Mouse (Mus musculus): ENCODE results near the gene Ift46. TPM values are rescaled to one million over a fixed set of nuclear protein-coding genes. Genes with fewer than 3 reads are reported as not detected.

The Ift46 gene
- total and polyA plus RNA-seq, 3 experiments = 30.2 to 51.9 TPM; not detected in 1

GRCm38 (mm10) chr9:44804678-44805077 is 37.0 kb downstream of the Ift46 start:
- Histone ChIP-seq H3K27ac (ENCODE audit: control insufficient read depth, low read depth, low read length) (no peak overlapping the region), H3K9ac (ENCODE audit: control insufficient read depth, low read depth, low read length, poor library complexity, severe bottlenecking) (no peak overlapping the region), H3K9me3 (replicated peaks; ENCODE audit: insufficient read depth, low read length) (no peaks in the 10 kb centered on the region), H3K4me3 (ENCODE audit: control insufficient read depth in 1 of 2, insufficient read depth in 1 of 2, low read depth in 2 of 2, low read length in 2 of 2) (no peak overlapping the region), H3K27me3 (ENCODE audit: control insufficient read depth in 1 of 2, insufficient read depth in 2 of 2, low read length in 2 of 2) (no peaks in the 10 kb centered on the region), H3K4me1 (ENCODE audit: control insufficient read depth in 1 of 2, insufficient read depth in 2 of 2, low read length in 2 of 2) (no peaks in the 10 kb centered on the region), H3K79me2 (ENCODE audit: control insufficient read depth, insufficient read depth, low read length, poor library complexity) (no peaks in the 10 kb centered on the region), H3K36me3 (ENCODE audit: control insufficient read depth in 1 of 2, insufficient read depth in 2 of 2, low read length in 2 of 2) (peaks cover 2 to 7% of the 10 kb centered on the region in 2 experiments)
- no peak for TF ChIP-seq BHLHE40 (IDR thresholded peaks at IDR 0.05; ENCODE audit: borderline replicate concordance, low read depth, low read length)
- TF ChIP-seq HCFC1 (IDR thresholded peaks at IDR 0.05; ENCODE audit: low read depth, low read length) = no peak
- no peak for TF ChIP-seq ZC3H11A (IDR thresholded peaks at IDR 0.05; ENCODE audit: low read depth, low read length)
- TF ChIP-seq TCF12 (IDR thresholded peaks at IDR 0.05; ENCODE audit: low read depth, low read length) = no peak
- no peak for TF ChIP-seq MAX (IDR thresholded peaks at IDR 0.05; ENCODE audit: low read length)
- TF ChIP-seq TBP (IDR thresholded peaks at IDR 0.05; ENCODE audit: low read depth, low read length) = no peak
- no peak for TF ChIP-seq ETS1 (IDR thresholded peaks at IDR 0.05; ENCODE audit: low read depth, low read length)
- TF ChIP-seq POLR2AphosphoS5 (IDR thresholded peaks at IDR 0.05; ENCODE audit: borderline replicate concordance, low read depth, low read length) = no peak
- TF ChIP-seq ZKSCAN1 (IDR thresholded peaks at IDR 0.05; ENCODE audit: low read depth, low read length) = no peak
- TF ChIP-seq NRF1 (IDR thresholded peaks at IDR 0.05; ENCODE audit: insufficient read depth, low read depth, low read length, poor library complexity, severe bottlenecking) = no peak
- no peak for TF ChIP-seq JUND (IDR thresholded peaks at IDR 0.05; ENCODE audit: low read depth, low read length)
- TF ChIP-seq MAZ (IDR thresholded peaks at IDR 0.05; ENCODE audit: low read depth, low read length) = no peak
- TF ChIP-seq EP300 (IDR thresholded peaks at IDR 0.05; ENCODE audit: low read depth in 1 of 2, low read length in 2 of 2) = no peak
- no peak for TF ChIP-seq ELF1 (IDR thresholded peaks at IDR 0.05; ENCODE audit: low read depth, low read length)
- TF ChIP-seq RCOR1 (IDR thresholded peaks at IDR 0.05; ENCODE audit: low read depth, low read length) = no peak
- TF ChIP-seq TAL1 (IDR thresholded peaks at IDR 0.05; ENCODE audit: low read length) = no peak
- TF ChIP-seq E2F4 (IDR thresholded peaks at IDR 0.05; ENCODE audit: borderline replicate concordance, low read depth, low read length) = no peak
- DNase-seq (ENCODE audit: low read depth, low spot score) = no peak

DNA sequence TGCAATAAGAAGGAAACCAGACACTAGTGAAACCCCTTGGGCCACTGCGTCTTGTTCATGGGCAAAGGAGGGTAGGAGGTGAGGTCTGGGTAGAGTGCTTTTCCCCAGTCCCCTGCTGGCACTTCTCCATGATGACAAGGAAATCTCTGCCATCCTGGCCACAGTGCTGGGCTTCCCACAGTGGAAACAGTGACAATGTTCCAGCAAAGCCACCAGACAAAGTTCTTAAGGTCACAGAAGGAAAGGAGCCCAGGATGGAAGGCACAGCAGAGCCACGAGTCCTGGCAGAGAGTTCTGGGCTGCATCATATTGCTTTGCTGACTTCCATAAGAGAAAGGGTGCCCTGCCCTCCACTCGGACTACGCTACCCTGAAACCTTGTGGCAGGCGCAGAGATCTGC is 37.8 kb downstream of the Ift46 start:
- DNase-seq (ENCODE audit: low read depth, low spot score) = no peak

More for the DNA sequence above, 37.8 kb downstream of the Ift46 start:
- TF ChIP-seq POLR2AphosphoS2 (IDR thresholded peaks at IDR 0.05; ENCODE audit: low read length) (no peak), MAFK (IDR thresholded peaks at IDR 0.05; ENCODE audit: borderline replicate concordance, low read depth, low read length) (no peak), NELFE (IDR thresholded peaks at IDR 0.05; ENCODE audit: low read depth, low read length) (no peak), TCF12 (IDR thresholded peaks at IDR 0.05; ENCODE audit: low read depth, low read length) (no peak), MXI1 (IDR thresholded peaks at IDR 0.05; ENCODE audit: low read depth, low read length) (no peak), KAT2A (conservative IDR thresholded peaks at IDR 0.05; ENCODE audit: low read depth, low read length) (no peak), ELF1 (IDR thresholded peaks at IDR 0.05; ENCODE audit: low read depth, low read length) (no peak), ZC3H11A (IDR thresholded peaks at IDR 0.05; ENCODE audit: low read depth, low read length) (no peak), MYB (IDR thresholded peaks at IDR 0.05; ENCODE audit: low read depth, low read length) (no peak), JUND (IDR thresholded peaks at IDR 0.05; ENCODE audit: low read depth, low read length) (no peak), GATA1 (IDR thresholded peaks at IDR 0.05; ENCODE audit: low read depth, low read length) (no peak), CTCF (IDR thresholded peaks at IDR 0.05 in 2 of 3, conservative IDR thresholded peaks at IDR 0.05 in 1 of 3; ENCODE audit: control insufficient read depth in 1 of 3, insufficient read depth in 1 of 3, low read depth in 2 of 3, low read length in 3 of 3, poor library complexity in 1 of 3, severe bottlenecking in 1 of 3) (no peak), EP300 (IDR thresholded peaks at IDR 0.05; ENCODE audit: low read depth in 1 of 2, low read length in 2 of 2) (no peak), POLR2A (IDR thresholded peaks at IDR 0.05; ENCODE audit: control insufficient read depth in 1 of 2, insufficient read depth in 1 of 2, low read depth in 1 of 2, low read length in 2 of 2, poor library complexity in 1 of 2) (no peak), TBP (IDR thresholded peaks at IDR 0.05; ENCODE audit: low read depth, low read length) (no peak), USF2 (IDR thresholded peaks at IDR 0.05; ENCODE audit: borderline replicate concordance in 1 of 2, insufficient read depth in 1 of 2, low read depth in 1 of 2, low read length in 2 of 2) (no peak), HCFC1 (IDR thresholded peaks at IDR 0.05; ENCODE audit: low read depth, low read length) (no peak), BHLHE40 (IDR thresholded peaks at IDR 0.05; ENCODE audit: borderline replicate concordance, low read depth, low read length) (no peak), ZMIZ1 (IDR thresholded peaks at IDR 0.05; ENCODE audit: low read depth, low read length) (no peak)
- no peak overlapping the region for H3K9ac ChIP-seq (ENCODE audit: control insufficient read depth, low read depth, low read length, poor library complexity, severe bottlenecking)
- H3K36me3 ChIP-seq (ENCODE audit: control insufficient read depth in 1 of 2, insufficient read depth in 2 of 2, low read length in 2 of 2) = peaks cover 0 to 7% of the 10 kb centered on the region in 2 experiments; a peak in 2 of 4 replicates
- no peaks in the 10 kb centered on the region for H3K27me3 ChIP-seq (ENCODE audit: control insufficient read depth in 1 of 2, insufficient read depth in 2 of 2, low read length in 2 of 2)
- no peaks in the 10 kb centered on the region for H3K4me1 ChIP-seq (ENCODE audit: control insufficient read depth in 1 of 2, insufficient read depth in 2 of 2, low read length in 2 of 2)
- no peaks in the 10 kb centered on the region for H3K79me2 ChIP-seq (ENCODE audit: control insufficient read depth, insufficient read depth, low read length, poor library complexity)
- no peak overlapping the region for H3K4me3 ChIP-seq (ENCODE audit: control insufficient read depth in 1 of 2, insufficient read depth in 1 of 2, low read depth in 2 of 2, low read length in 2 of 2)
- no peaks in the 10 kb centered on the region for H3K9me3 ChIP-seq (replicated peaks; ENCODE audit: insufficient read depth, low read length)
- H3K27ac ChIP-seq (ENCODE audit: control insufficient read depth, low read depth, low read length) = no peak overlapping the region
